15 mouse cellular contexts compared by ENCODE assay signal in genomic region chr7:133019481-133020020, GRCm38 (mm10).
DNase-seq lines count a peak whose midpoint lies in the region; ATAC-seq and TF ChIP-seq lines count a peak whose summit lies in the region.
"Had no signal": no experiment of that assay in that cellular context is flagged by ENCODE, and none has a peak within 500 bp of the region (broad histone marks: within the 10 kb centered on the region; RNA-seq: fewer than 3 reads in every experiment).

No protein-coding gene starts in this region.

- no peak for TF ChIP-seq CTCF in heart, postnatal 0 days (IDR thresholded peaks at IDR 0.05; ENCODE audit: low read depth)

- no peaks in the 10 kb centered on the region for H3K27me3 ChIP-seq in heart, embryonic 12.5 days (replicated peaks)
- H3K27me3 ChIP-seq in midbrain, embryonic 13.5 days: no peaks in the 10 kb centered on the region
- H3K27me3 ChIP-seq in midbrain, embryonic 10.5 days (ENCODE audit: low read depth, poor library complexity, severe bottlenecking): no peaks in the 10 kb centered on the region
- H3K27me3 ChIP-seq in heart, postnatal 0 days (ENCODE audit: control insufficient read depth, insufficient read depth, low read length): no peaks in the 10 kb centered on the region
- H3K27me3 ChIP-seq: limb, embryonic 15.5 days had no signal

- WGBS in heart, embryonic 12.5 days: 43% methylated on average over 6 of the region's 6 CpGs
- WGBS in midbrain, embryonic 13.5 days: 22% methylated on average over 6 of the region's 6 CpGs
- 37% methylated on average over 6 of the region's 6 CpGs for WGBS in midbrain, embryonic 10.5 days
- 32% methylated on average over 6 of the region's 6 CpGs for WGBS in heart, postnatal 0 days

- H3K4me1 ChIP-seq in heart, embryonic 12.5 days (replicated peaks): peaks cover 68% of the 10 kb centered on the region
- peaks cover 65% of the 10 kb centered on the region for H3K4me1 ChIP-seq in midbrain, embryonic 13.5 days (replicated peaks)
- peaks cover 74% of the 10 kb centered on the region for H3K4me1 ChIP-seq in midbrain, embryonic 10.5 days
- peaks cover 42% of the 10 kb centered on the region for H3K4me1 ChIP-seq in heart, postnatal 0 days (ENCODE audit: control insufficient read depth, insufficient read depth)

- H3K27ac ChIP-seq in heart, embryonic 12.5 days (ENCODE audit: poor library complexity, severe bottlenecking): peak overlapping the region; percentile 33; the same call in 1 of the 2 replicates
- 0 out of 2 replicates have a peak overlapping the region, but pooled peaks have one; percentile 36 for H3K27ac ChIP-seq in midbrain, embryonic 13.5 days
- no peak overlapping the region for H3K27ac ChIP-seq in midbrain, embryonic 10.5 days (replicated peaks)
- peak overlapping the region; percentile 28; the same call in 1 of the 2 replicates for H3K27ac ChIP-seq in heart, postnatal 0 days (ENCODE audit: low read depth)
- H3K27ac ChIP-seq: limb, embryonic 15.5 days had no signal

- H3K9me3 ChIP-seq in heart, embryonic 12.5 days (replicated peaks): no peaks in the 10 kb centered on the region
- H3K9me3 ChIP-seq in midbrain, embryonic 13.5 days: no peaks in the 10 kb centered on the region
- H3K9me3 ChIP-seq in midbrain, embryonic 10.5 days (replicated peaks): no peaks in the 10 kb centered on the region
- H3K9me3 ChIP-seq in heart, postnatal 0 days (replicated peaks; ENCODE audit: control insufficient read depth, low read length): no peaks in the 10 kb centered on the region
- H3K9me3 ChIP-seq: limb, embryonic 15.5 days had no signal

- H3K9ac ChIP-seq in heart, embryonic 12.5 days: no peak overlapping the region
- H3K9ac ChIP-seq in midbrain, embryonic 13.5 days (replicated peaks): no peak overlapping the region
- no peak overlapping the region for H3K9ac ChIP-seq in heart, postnatal 0 days (replicated peaks; ENCODE audit: low read depth, low read length)
- H3K9ac ChIP-seq: limb, embryonic 15.5 days had no signal

- TF ChIP-seq EP300 in heart, postnatal 0 days (IDR thresholded peaks at IDR 0.05; ENCODE audit: low read depth): no peak

- intact Hi-C loops in heart, postnatal 25 days (cut with DNase I): no loop called here

- H3K4me2 ChIP-seq in heart, embryonic 12.5 days: no peak overlapping the region
- no peak overlapping the region for H3K4me2 ChIP-seq in midbrain, embryonic 13.5 days (replicated peaks)
- no peak overlapping the region for H3K4me2 ChIP-seq in heart, postnatal 0 days (ENCODE audit: low read depth, low read length)
- H3K4me2 ChIP-seq: limb, embryonic 15.5 days had no signal

- no peak overlapping the region for H3K4me3 ChIP-seq in heart, embryonic 12.5 days
- H3K4me3 ChIP-seq in midbrain, embryonic 13.5 days (replicated peaks): no peak overlapping the region
- no peak overlapping the region for H3K4me3 ChIP-seq in midbrain, embryonic 10.5 days
- no peak overlapping the region for H3K4me3 ChIP-seq in heart, postnatal 0 days (ENCODE audit: low read depth, low read length)
- H3K4me3 ChIP-seq: erythroblast, embryonic 14.5 days; limb, embryonic 15.5 days had no signal

- no peak for ATAC-seq in heart, embryonic 12.5 days (ENCODE audit: insufficient number of reproducible peaks, low FRiP score)
- ATAC-seq in midbrain, embryonic 13.5 days: no peak
- peak; percentile 45; the same call in 1 of the 2 replicates for ATAC-seq in heart, postnatal 0 days (ENCODE audit: insufficient read depth, low read depth)
- ATAC-seq: activated CD4-positive, CD25-positive, alpha-beta regulatory T cell, adult 4 months had no signal

- no peaks in the 10 kb centered on the region for H3K36me3 ChIP-seq in heart, embryonic 12.5 days
- H3K36me3 ChIP-seq in midbrain, embryonic 13.5 days: no peaks in the 10 kb centered on the region
- peaks cover 19% of the 10 kb centered on the region for H3K36me3 ChIP-seq in midbrain, embryonic 10.5 days
- H3K36me3 ChIP-seq in heart, postnatal 0 days (replicated peaks; ENCODE audit: control insufficient read depth, insufficient read depth, low read length): no peaks in the 10 kb centered on the region
- H3K36me3 ChIP-seq: limb, embryonic 15.5 days had no signal

- DNase-seq in heart, postnatal 25 days (ENCODE audit: low spot score): no peak
- no peak for DNase-seq in midbrain, embryonic 10.5 days (ENCODE audit: low spot score)
- DNase-seq in heart, postnatal 0 days (ENCODE audit: low spot score): no peak
- DNase-seq in lung, postnatal 36 days: peak; percentile 74
- no peak for DNase-seq in retina, embryonic 14.5 days (ENCODE audit: low spot score)
- no peak for DNase-seq in right cerebral cortex, postnatal 25 days
- DNase-seq: cerebellum, postnatal 36 days; layer of hippocampus, adult 9-11 months; spleen, adult 18-20 months; thymus, postnatal 14 days had no signal
